Mouse (Mus musculus) left cerebral cortex, postnatal 25 days (tissue): ENCODE measurements at regions not wholly inside any gene's neighbourhood (a gene's known extent, or its start where the extent isn't known, plus 50 kb on each side); places are given as distances from the start of the nearest gene placed in this dataset.

Experiments used
- DNase-seq, 2 experiments: peaks; one replicate each; pipeline ENCODE4 v3.0.0; 2022; ENCODE audit warnings: low spot score in 2 of 2, mixed read lengths in 1 of 2
- intact Hi-C: fragments of 180-260 bp; cut with DNase I; formaldehyde crosslinking; loops from one replicate; pipeline ENCODE4 v1.15.1; 2025

- no peak for DNase-seq
Observed at GRCm38 (mm10) chr3:149819863-149820262, 829.5 kb upstream of the Adgrl2 start.

GRCm38 (mm10) chr3:149819081-149819480 is 828.7 kb upstream of the Adgrl2 start:
- DNase-seq = no peak
- intact Hi-C loops = no loop called here

More at GRCm38 (mm10) chr3:149819863-149820262, 829.5 kb upstream of the Adgrl2 start:
- intact Hi-C loops = no loop called here

- DNase-seq = no peak
- intact Hi-C loops = no loop called here
Observed at GRCm38 (mm10) chr3:149811036-149811435, 820.7 kb upstream of the Adgrl2 start.

- DNase-seq = no peak
- intact Hi-C loops = no loop called here
Observed at GRCm38 (mm10) chr3:149805345-149805744, 815.0 kb upstream of the Adgrl2 start.

GRCm38 (mm10) chr3:149796123-149796522 is 805.8 kb upstream of the Adgrl2 start:
- DNase-seq = no peak
- intact Hi-C loops = no loop called here

- no peak for DNase-seq
- intact Hi-C loops = no loop called here
Observed at GRCm38 (mm10) chr3:149791593-149791992, 801.2 kb upstream of the Adgrl2 start.

GRCm38 (mm10) chr3:149786096-149786495 is 795.7 kb upstream of the Adgrl2 start:
- DNase-seq = peak in 1 of 2 experiments; percentile 6
- intact Hi-C loops = no loop called here

GRCm38 (mm10) chr3:149783903-149784608 is 793.7 kb upstream of the Adgrl2 start:
- no peak for DNase-seq
- intact Hi-C loops = no loop called here

- intact Hi-C loops = no loop called here
Observed at GRCm38 (mm10) chr3:149767847-149768421, 777.6 kb upstream of the Adgrl2 start.

GRCm38 (mm10) chr3:149761245-149761644 is 770.9 kb upstream of the Adgrl2 start:
- intact Hi-C loops = no loop called here
- DNase-seq = no peak

More at GRCm38 (mm10) chr3:149767847-149768421, 777.6 kb upstream of the Adgrl2 start:
- DNase-seq = no peak

- intact Hi-C loops = no loop called here
- no peak for DNase-seq
Observed at GRCm38 (mm10) chr3:149757910-149758592, 767.7 kb upstream of the Adgrl2 start.

- intact Hi-C loops = no loop called here
- DNase-seq = no peak
Observed at GRCm38 (mm10) chr3:149736069-149736468, 745.7 kb upstream of the Adgrl2 start.

GRCm38 (mm10) chr3:149726212-149726611 is 735.9 kb upstream of the Adgrl2 start:
- no peak for DNase-seq
- intact Hi-C loops = no loop called here

- intact Hi-C loops = no loop called here
- no peak for DNase-seq
Observed at GRCm38 (mm10) chr3:149724879-149725278, 734.5 kb upstream of the Adgrl2 start.

- intact Hi-C loops = no loop called here
- DNase-seq = peak in 1 of 2 experiments; percentile 35
Observed at GRCm38 (mm10) chr3:149721832-149722231, 731.5 kb upstream of the Adgrl2 start.

GRCm38 (mm10) chr3:149720306-149720705 is 730.0 kb upstream of the Adgrl2 start:
- intact Hi-C loops = no loop called here
- no peak for DNase-seq

- intact Hi-C loops = no loop called here
- DNase-seq = peak; percentile 27 to 48
Observed at GRCm38 (mm10) chr3:149705724-149706123, 715.4 kb upstream of the Adgrl2 start.

- intact Hi-C loops = no loop called here
- peak; percentile 9 to 43 for DNase-seq
Observed at GRCm38 (mm10) chr3:149705322-149705721, 715.0 kb upstream of the Adgrl2 start.

GRCm38 (mm10) chr3:149704478-149704877 is 714.1 kb upstream of the Adgrl2 start:
- intact Hi-C loops = no loop called here
- DNase-seq = no peak

GRCm38 (mm10) chr3:149683561-149683960 is 693.2 kb upstream of the Adgrl2 start:
- intact Hi-C loops = no loop called here
- no peak for DNase-seq

GRCm38 (mm10) chr3:149682246-149682645 is 691.9 kb upstream of the Adgrl2 start:
- intact Hi-C loops = no loop called here
- DNase-seq = no peak
